Mouse (Mus musculus): ENCODE results near the gene Gm49318. TPM values are rescaled to one million over a fixed set of nuclear protein-coding genes. Genes with fewer than 3 reads are reported as not detected.

Gm49318 gene
- total RNA-seq, 2 experiments from 2014 or later: 1.5 to 2.8 TPM

- no peak for DNase-seq (ENCODE audit: low spot score in 2 of 2)
Observed at GRCm38 (mm10) chr9:22035300-22036044, 35.6 kb downstream of the Gm49318 start.

GRCm38 (mm10) chr9:22030386-22030785, 40.7 kb downstream of the Gm49318 start:
- no peak for DNase-seq (ENCODE audit: low spot score in 2 of 2)

GRCm38 (mm10) chr9:22028467-22028866, 42.6 kb downstream of the Gm49318 start:
- no peak for DNase-seq (ENCODE audit: low spot score in 2 of 2)

GRCm38 (mm10) chr9:22024592-22024991, 46.5 kb downstream of the Gm49318 start:
- no peak for DNase-seq (ENCODE audit: low spot score in 2 of 2)

- no peak for DNase-seq (ENCODE audit: low spot score in 2 of 2)
Observed at GRCm38 (mm10) chr9:22017208-22017825, 53.7 kb downstream of the Gm49318 start.

GRCm38 (mm10) chr9:22016245-22016644, 54.8 kb downstream of the Gm49318 start:
- DNase-seq (ENCODE audit: low spot score in 2 of 2): no peak

- no peak for DNase-seq (ENCODE audit: low spot score in 2 of 2)
Observed at GRCm38 (mm10) chr9:22012731-22013130, 58.3 kb downstream of the Gm49318 start.

GRCm38 (mm10) chr9:22011055-22011454, 60.0 kb downstream of the Gm49318 start:
- DNase-seq (ENCODE audit: low spot score in 2 of 2): no peak

GRCm38 (mm10) chr9:22004546-22004945, 66.5 kb downstream of the Gm49318 start:
- no peak for DNase-seq (ENCODE audit: low spot score in 2 of 2)

GRCm38 (mm10) chr9:22003163-22003554, 67.9 kb downstream of the Gm49318 start:
- DNase-seq (ENCODE audit: low spot score in 2 of 2): peak in 1 of 2 experiments; percentile 65

GRCm38 (mm10) chr9:22002194-22003162, 68.6 kb downstream of the Gm49318 start, which contains the start of the genes Ccdc151 and Prkcsh:
Ccdc151 (minus strand) TSS chr9:22002634.
Prkcsh (plus strand) TSS chr9:22002806.
- peak; percentile 98 to 100 for DNase-seq (ENCODE audit: low spot score in 2 of 2)

GRCm38 (mm10) chr9:22001633-22002032, 69.4 kb downstream of the Gm49318 start:
- DNase-seq (ENCODE audit: low spot score in 2 of 2): no peak

- no peak for DNase-seq (ENCODE audit: low spot score in 2 of 2)
Observed at GRCm38 (mm10) chr9:22000296-22000695, 70.8 kb downstream of the Gm49318 start.

GRCm38 (mm10) chr9:21996178-21996867, 74.7 kb downstream of the Gm49318 start:
- no peak for DNase-seq (ENCODE audit: low spot score in 2 of 2)

- no peak for DNase-seq (ENCODE audit: low spot score in 2 of 2)
Observed at GRCm38 (mm10) chr9:21992227-21992626, 78.8 kb downstream of the Gm49318 start.

GRCm38 (mm10) chr9:21989230-21990110, 81.6 kb downstream of the Gm49318 start, which contains the start of gene Rgl3:
Rgl3 (minus strand) TSS chr9:21989446.
- no peak for DNase-seq (ENCODE audit: low spot score in 2 of 2)

GRCm38 (mm10) chr9:21988421-21989101, 82.5 kb downstream of the Gm49318 start:
- DNase-seq (ENCODE audit: low spot score in 2 of 2): no peak

- DNase-seq (ENCODE audit: low spot score in 2 of 2): no peak
Observed at GRCm38 (mm10) chr9:21987592-21988342, 83.3 kb downstream of the Gm49318 start.
